Mouse (Mus musculus) myocyte (in vitro differentiated cells): ENCODE results near the gene Tpo.

ENCODE experiments used
- CEBPB ChIP-seq: IDR thresholded peaks from 2 replicates; pipeline ENCODE4 v1.6.1; 2011; ENCODE audit warnings: mild to moderate bottlenecking, moderate library complexity; ENCODE audit not compliant: poor library complexity, insufficient read depth, severe bottlenecking
- E2F4 ChIP-seq: IDR thresholded peaks from one replicate; pipeline ENCODE4 v1.6.1; 2011; ENCODE audit warnings: mild to moderate bottlenecking, control low read depth, moderate library complexity; ENCODE audit not compliant: insufficient read depth
- MAX ChIP-seq: IDR thresholded peaks from one replicate; pipeline ENCODE4 v1.6.1; 2011; ENCODE audit warnings: low read depth, mild to moderate bottlenecking, control low read depth
- POLR2A ChIP-seq: IDR thresholded peaks from one replicate; pipeline ENCODE4 v1.6.1; 2011; ENCODE audit warnings: low read depth, mild to moderate bottlenecking, control low read depth, moderate library complexity; ENCODE audit not compliant: insufficient read length
- TCF12 ChIP-seq: IDR thresholded peaks from one replicate; pipeline ENCODE4 v1.6.1; 2011; ENCODE audit warnings: mild to moderate bottlenecking, control low read depth; ENCODE audit not compliant: poor library complexity, insufficient read depth, severe bottlenecking
- USF1 ChIP-seq: IDR thresholded peaks from one replicate; pipeline ENCODE4 v1.6.1; 2011; ENCODE audit warnings: low read depth, mild to moderate bottlenecking, control low read depth, moderate library complexity

- TF ChIP-seq MAX (no peak), E2F4 (no peak), CEBPB (no peak), USF1 (no peak), POLR2A (no peak), TCF12 (no peak)
Observed at GRCm38 (mm10) chr12:30177529-30177928, 45.1 kb upstream of the Tpo start.
